Mouse (Mus musculus): ENCODE results near the gene Taf7l.

DNA sequence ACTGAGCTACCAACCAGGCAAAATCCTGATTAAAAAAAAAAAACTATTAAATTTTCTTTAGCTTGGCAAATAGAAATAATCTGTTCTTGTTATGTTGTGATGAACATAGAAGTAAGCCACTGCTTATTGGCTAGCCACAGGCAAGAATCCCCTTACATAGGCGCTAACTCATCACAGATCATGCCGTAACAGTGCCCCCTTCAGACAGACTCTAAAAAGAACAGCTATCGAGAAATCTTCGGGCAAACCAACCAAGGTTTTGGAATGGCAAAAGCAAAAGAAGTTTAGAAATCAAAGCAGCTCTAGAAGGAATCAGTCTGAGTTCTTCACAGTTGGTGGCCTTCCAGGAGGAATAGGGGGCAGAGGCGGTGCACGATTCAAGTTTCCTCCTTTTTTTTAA, 31.7 kb upstream of the Taf7l start:
- no peak for TF ChIP-seq CTCF (IDR thresholded peaks at IDR 0.05; ENCODE audit: low read depth, low read length)
- TF ChIP-seq POLR2A (IDR thresholded peaks at IDR 0.05; ENCODE audit: insufficient read depth, low read length) = no peak
- TF ChIP-seq EP300 (IDR thresholded peaks at IDR 0.05; ENCODE audit: insufficient read depth, low read depth, low read length) = no peak

Measured in ES-Bruce4 (cell line).